ENCODE assay signal across 25 mouse cellular contexts in genomic region chr11:120069261-120069660, GRCm38 (mm10). TPM values are rescaled to one million over a fixed set of nuclear protein-coding genes. Genes with fewer than 3 reads are reported as not detected.
DNase-seq lines count a peak whose midpoint lies in the region; ATAC-seq and TF ChIP-seq lines count a peak whose summit lies in the region.
"Had no signal": no experiment of that assay in that cellular context is flagged by ENCODE, and none has a peak within 500 bp of the region (broad histone marks: within the 10 kb centered on the region; RNA-seq: fewer than 3 reads in every experiment).

No protein-coding gene starts in this region.

- H3K9me3 ChIP-seq in lung, embryonic 14.5 days (ENCODE audit: low read depth, low read length) = no peaks in the 10 kb centered on the region
- no peaks in the 10 kb centered on the region for H3K9me3 ChIP-seq in embryonic facial prominence, embryonic 13.5 days
- no peaks in the 10 kb centered on the region for H3K9me3 ChIP-seq in neural tube, embryonic 12.5 days
- H3K9me3 ChIP-seq: forebrain, embryonic 15.5 days; hindbrain, embryonic 15.5 days; kidney, embryonic 15.5 days; megakaryocyte, embryonic 14.5 days had no signal

- TF ChIP-seq CTCF in lung, embryonic 14.5 days (IDR thresholded peaks at IDR 0.05; ENCODE audit: low read depth) = no peak

- WGBS in lung, embryonic 14.5 days = 22% methylated on average over 11 of the region's 11 CpGs
- WGBS in embryonic facial prominence, embryonic 13.5 days = 33% methylated on average over 11 of the region's 11 CpGs
- 20% methylated on average over 11 of the region's 11 CpGs for WGBS in neural tube, embryonic 12.5 days

- peak; percentile 53 for DNase-seq in lung, embryonic 14.5 days
- no peak for DNase-seq in lung, postnatal 10 days
- peak; percentile 61 for DNase-seq in embryo, embryonic 10.5 days (ENCODE audit: low spot score)
- no peak for DNase-seq in kidney, adult 8-10 months
- no peak for DNase-seq in kidney, postnatal 25 days
- DNase-seq: adrenal gland, postnatal 25 days; cerebellum, adult 9-10 months; gastrocnemius, postnatal 14 days; heart, adult 11 months; kidney, postnatal 4 days; left cerebral cortex, postnatal 4 days; liver, postnatal 0 days; midbrain, embryonic 14.5 days; right cerebral cortex, adult 18-20 months; thymus, adult 2 months; thymus, postnatal 4 days had no signal

- H3K27ac ChIP-seq in lung, embryonic 14.5 days (ENCODE audit: low read depth) = no peak overlapping the region
- 0 out of 2 replicates have a peak overlapping the region, but pooled peaks have one; percentile 13 for H3K27ac ChIP-seq in embryonic facial prominence, embryonic 13.5 days
- no peak overlapping the region for H3K27ac ChIP-seq in neural tube, embryonic 12.5 days
- H3K27ac ChIP-seq: forebrain, embryonic 15.5 days; hindbrain, embryonic 15.5 days; kidney, embryonic 15.5 days; left cerebral cortex, adult 2 months had no signal

- peaks cover 91% of the 10 kb centered on the region for H3K36me3 ChIP-seq in lung, embryonic 14.5 days (ENCODE audit: insufficient read depth)
- H3K36me3 ChIP-seq in embryonic facial prominence, embryonic 13.5 days = peaks cover 98% of the 10 kb centered on the region
- peaks cover 94% of the 10 kb centered on the region for H3K36me3 ChIP-seq in neural tube, embryonic 12.5 days

- no peak overlapping the region for H3K4me2 ChIP-seq in lung, embryonic 14.5 days
- H3K4me2 ChIP-seq in embryonic facial prominence, embryonic 13.5 days = no peak overlapping the region
- no peak overlapping the region; the same call in 1 of the 2 replicates for H3K4me2 ChIP-seq in neural tube, embryonic 12.5 days (replicated peaks)
- H3K4me2 ChIP-seq: forebrain, embryonic 15.5 days; hindbrain, embryonic 15.5 days; kidney, embryonic 15.5 days; liver, embryonic 11.5 days had no signal

- ATAC-seq in lung, embryonic 14.5 days (ENCODE audit: insufficient read depth) = no peak
- ATAC-seq in embryonic facial prominence, embryonic 13.5 days (ENCODE audit: insufficient number of reproducible peaks, insufficient read depth, low FRiP score, low TSS enrichment, low read depth) = no peak
- ATAC-seq in neural tube, embryonic 12.5 days (ENCODE audit: low FRiP score, low read depth) = no peak
- ATAC-seq: forebrain, embryonic 15.5 days; liver, postnatal 0 days had no signal

- H3K27me3 ChIP-seq in lung, embryonic 14.5 days (ENCODE audit: insufficient read depth, low read length) = no peaks in the 10 kb centered on the region
- H3K27me3 ChIP-seq in embryonic facial prominence, embryonic 13.5 days = no peaks in the 10 kb centered on the region
- H3K27me3 ChIP-seq in neural tube, embryonic 12.5 days (replicated peaks) = no peaks in the 10 kb centered on the region
- H3K27me3 ChIP-seq: forebrain, embryonic 15.5 days; hindbrain, embryonic 15.5 days; kidney, embryonic 15.5 days had no signal

- H3K9ac ChIP-seq in lung, embryonic 14.5 days = no peak overlapping the region
- peak overlapping the region; percentile 40; the same call in 1 of the 2 replicates for H3K9ac ChIP-seq in embryonic facial prominence, embryonic 13.5 days
- H3K9ac ChIP-seq in neural tube, embryonic 12.5 days = peak overlapping the region; percentile 13; the same call in 1 of the 2 replicates
- H3K9ac ChIP-seq: forebrain, embryonic 15.5 days; hindbrain, embryonic 15.5 days; kidney, embryonic 15.5 days; liver, postnatal 0 days had no signal

- H3K4me1 ChIP-seq in lung, embryonic 14.5 days (ENCODE audit: insufficient read depth) = no peaks in the 10 kb centered on the region; the same call in 1 of the 2 replicates
- peaks cover 13% of the 10 kb centered on the region for H3K4me1 ChIP-seq in embryonic facial prominence, embryonic 13.5 days
- H3K4me1 ChIP-seq in neural tube, embryonic 12.5 days = peaks cover 7% of the 10 kb centered on the region
- H3K4me1 ChIP-seq: forebrain, embryonic 15.5 days had no signal

- H3K4me3 ChIP-seq in lung, embryonic 14.5 days (ENCODE audit: low read depth, low read length) = no peak overlapping the region
- no peak overlapping the region for H3K4me3 ChIP-seq in embryonic facial prominence, embryonic 13.5 days
- no peak overlapping the region for H3K4me3 ChIP-seq in neural tube, embryonic 12.5 days
- H3K4me3 ChIP-seq: forebrain, embryonic 15.5 days; hindbrain, embryonic 15.5 days; kidney, embryonic 15.5 days; left cerebral cortex, adult 2 months; megakaryocyte, embryonic 14.5 days had no signal

RNA-seq across cellular contexts. Expression of gene Cep131, which starts 17.4 kb away (rescaled TPM):
- polyA plus RNA-seq in lung, embryonic 14.5 days (2014; fragmentation: Nextera tagmentation; extraction: Ambion mirVana) = 22.1 and 27.3 TPM in 2 replicates
- polyA plus RNA-seq in embryonic facial prominence, embryonic 13.5 days (2015; fragmentation: Nextera tagmentation; extraction: Ambion mirVana) = 30.3 and 31.3 TPM in 2 replicates
- 41.3 and 43.6 TPM in 2 replicates for polyA plus RNA-seq in neural tube, embryonic 12.5 days (2016; fragmentation: Nextera tagmentation; extraction: Ambion mirVana)

RNA-seq across cellular contexts. Expression of gene Aatk, which starts 22.3 kb away (rescaled TPM):
- polyA plus RNA-seq in lung, embryonic 14.5 days (2014; fragmentation: Nextera tagmentation; extraction: Ambion mirVana) = 2.2 and 2.3 TPM in 2 replicates
- 3.6 and 3.7 TPM in 2 replicates for polyA plus RNA-seq in embryonic facial prominence, embryonic 13.5 days (2015; fragmentation: Nextera tagmentation; extraction: Ambion mirVana)
- polyA plus RNA-seq in neural tube, embryonic 12.5 days (2016; fragmentation: Nextera tagmentation; extraction: Ambion mirVana) = 14.6 and 17.6 TPM in 2 replicates
- polyA plus RNA-seq: C2C12 had no signal

RNA-seq across cellular contexts. Expression of gene Tepsin, which starts 29.3 kb away (rescaled TPM):
- polyA plus RNA-seq in lung, embryonic 14.5 days (2014; fragmentation: Nextera tagmentation; extraction: Ambion mirVana) = 13.4 and 17.1 TPM in 2 replicates
- polyA plus RNA-seq in embryonic facial prominence, embryonic 13.5 days (2015; fragmentation: Nextera tagmentation; extraction: Ambion mirVana) = 19.5 and 20.5 TPM in 2 replicates
- polyA plus RNA-seq in neural tube, embryonic 12.5 days (2016; fragmentation: Nextera tagmentation; extraction: Ambion mirVana) = 24.1 and 24.5 TPM in 2 replicates

RNA-seq across cellular contexts. Expression of gene Ndufaf8, which starts 29.5 kb away (rescaled TPM):
- 76.7 and 88.6 TPM in 2 replicates for polyA plus RNA-seq in lung, embryonic 14.5 days (2014; fragmentation: Nextera tagmentation; extraction: Ambion mirVana)
- 76.5 and 79.2 TPM in 2 replicates for polyA plus RNA-seq in embryonic facial prominence, embryonic 13.5 days (2015; fragmentation: Nextera tagmentation; extraction: Ambion mirVana)
- polyA plus RNA-seq in neural tube, embryonic 12.5 days (2016; fragmentation: Nextera tagmentation; extraction: Ambion mirVana) = 48.9 and 56.4 TPM in 2 replicates

Comparison
In these comparisons a context has a peak if more than half of its experiments do, and no peak if none do; other contexts are left out.
1. DNase-seq: peak in lung, embryonic 14.5 days (single experiment) and embryo, embryonic 10.5 days (single experiment); none in lung, postnatal 10 days (single experiment), kidney, adult 8-10 months (0 of 2) and kidney, postnatal 25 days (0 of 2).